Mouse (Mus musculus): ENCODE measurements around the gene Ppip5k2.

GRCm38 (mm10) chr1:97768906-97769293, 1.3 kb downstream of the Ppip5k2 start:
- TF ChIP-seq CTCF (IDR thresholded peaks at IDR 0.05; ENCODE audit: low read depth, low read length) = no peak
- TF ChIP-seq GATA1 (IDR thresholded peaks at IDR 0.05; ENCODE audit: borderline replicate concordance, low read length) = no peak
- TF ChIP-seq POLR2AphosphoS5 (IDR thresholded peaks at IDR 0.05; ENCODE audit: insufficient replicate concordance, low read depth, low read length) = no peak
- TF ChIP-seq TAL1 (conservative IDR thresholded peaks at IDR 0.05; ENCODE audit: low read depth, low read length) = no peak
